Mouse (Mus musculus) neural tube, embryonic 10.5 days (tissue): ENCODE measurements around the gene Klb.

Experiments used
- DNase-seq: peaks from one replicate; pipeline ENCODE4 v3.0.0-alpha.2; 2017; ENCODE audit warnings: low spot score; ENCODE audit errors: extremely low spot score

The Klb gene

GRCm38 (mm10) chr5:65374746-65375145, 26.6 kb downstream of the Klb start:
- no peak for DNase-seq

DNA sequence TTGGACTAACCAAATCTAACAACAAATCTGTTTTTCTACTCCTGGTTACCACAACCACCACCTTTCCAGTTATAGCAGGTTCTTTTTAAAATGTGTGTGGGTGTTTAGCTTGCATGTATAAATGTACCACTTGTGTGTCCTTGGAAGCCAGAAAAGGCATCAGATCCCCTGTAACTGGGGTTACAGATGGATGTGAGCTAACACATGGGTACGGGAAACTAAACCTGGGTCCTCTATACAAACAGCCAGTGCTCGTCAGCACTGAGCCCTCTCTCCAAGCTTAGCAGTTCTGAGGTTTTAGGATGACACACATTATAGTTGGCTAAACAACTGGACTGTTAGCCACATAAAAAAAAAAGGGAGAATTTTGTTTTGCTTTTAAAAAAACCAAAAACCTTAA, 37.6 kb downstream of the Klb start:
- no peak for DNase-seq

- no peak for DNase-seq
Measured at GRCm38 (mm10) chr5:65387008-65387867, 39.1 kb downstream of the Klb start.

- peak; percentile 99 for DNase-seq
Measured at GRCm38 (mm10) chr5:65390648-65391644, 42.8 kb downstream of the Klb start, which contains the start of the genes Rpl9 and Lias. TSS of gene Rpl9 (minus strand) at chr5:65391444. TSS of gene Lias (plus strand) at chr5:65391497.

GRCm38 (mm10) chr5:65391753-65392152, 43.6 kb downstream of the Klb start:
- DNase-seq, result no peak

GRCm38 (mm10) chr5:65394425-65394824, 46.3 kb downstream of the Klb start:
- DNase-seq, result no peak

DNA sequence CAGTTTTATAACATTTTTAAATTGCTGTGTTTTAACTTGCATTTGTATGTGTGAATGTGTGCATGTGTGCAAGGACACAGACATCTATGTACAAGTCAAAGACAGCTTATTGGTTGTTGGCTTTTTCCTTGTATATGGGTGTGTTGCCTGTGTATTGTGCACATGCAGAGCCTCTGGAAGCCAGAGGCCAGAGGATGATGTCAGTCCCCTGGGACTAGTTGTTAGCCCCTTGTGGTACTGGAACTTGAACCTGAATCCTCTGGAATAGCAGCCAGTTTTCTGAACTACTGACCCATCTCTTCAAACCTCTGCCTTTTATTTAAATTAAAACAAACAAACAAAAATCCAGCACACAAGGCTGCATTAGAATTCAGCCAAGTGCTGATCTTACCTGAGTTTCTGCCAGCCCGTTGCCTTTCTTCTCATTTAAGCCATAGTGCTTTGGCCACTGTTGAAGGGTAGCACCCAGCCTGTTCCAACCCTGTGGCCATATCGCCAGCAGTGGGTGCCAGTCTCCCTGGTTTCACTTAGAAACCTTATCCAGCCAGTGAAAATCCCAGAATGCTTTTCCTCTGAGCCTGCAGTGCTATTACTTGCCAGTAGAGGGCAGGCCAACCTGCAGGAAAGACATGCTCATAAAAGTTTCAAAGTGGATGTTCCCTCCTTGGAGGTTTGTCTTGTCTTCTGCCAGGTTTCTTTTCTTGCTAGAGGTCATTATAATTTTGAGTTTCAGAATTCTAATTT, 53.3 kb downstream of the Klb start:
- DNase-seq, result peak; percentile 74

GRCm38 (mm10) chr5:65407989-65408388, 59.9 kb downstream of the Klb start:
- no peak for DNase-seq

DNA sequence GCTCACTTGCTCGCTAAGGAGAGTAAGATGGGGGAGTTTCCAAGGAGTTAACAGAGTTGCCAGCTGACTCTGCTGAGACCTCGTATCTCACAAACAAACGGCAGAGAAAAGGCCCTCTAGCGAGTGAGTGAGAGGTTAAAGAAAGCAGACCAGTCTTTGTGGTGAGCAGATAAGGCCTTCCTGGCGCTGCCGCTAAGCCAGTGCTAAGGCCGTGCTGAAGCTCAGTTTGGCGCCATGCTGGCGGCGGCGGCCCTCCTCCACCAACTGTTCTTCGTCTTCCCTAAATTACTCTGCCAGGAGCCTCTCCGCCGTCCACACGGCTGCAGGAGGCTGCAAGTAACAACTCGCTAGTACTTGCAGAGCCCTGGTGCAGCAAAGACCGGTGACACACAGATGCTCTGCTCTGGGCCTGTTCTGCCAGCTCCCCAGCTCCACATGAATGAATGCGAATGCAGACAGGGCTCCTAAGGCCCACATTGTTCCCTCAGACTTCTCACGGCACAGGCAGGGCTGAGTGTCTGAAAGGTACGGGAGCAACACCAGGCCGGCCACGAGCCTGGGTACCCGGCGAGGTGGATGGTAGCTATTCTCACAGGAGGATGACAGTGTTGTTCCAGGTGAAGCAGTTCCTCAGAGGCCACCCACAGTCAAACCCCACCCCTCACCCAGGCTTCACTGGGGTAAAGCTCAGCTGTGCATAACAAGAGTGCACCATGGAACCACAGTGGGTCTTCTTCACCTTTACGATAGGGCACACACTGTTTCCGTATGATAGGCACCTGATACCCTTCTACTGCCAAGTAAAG, 67.7 kb downstream of the Klb start:
- peak; percentile 63 for DNase-seq

DNA sequence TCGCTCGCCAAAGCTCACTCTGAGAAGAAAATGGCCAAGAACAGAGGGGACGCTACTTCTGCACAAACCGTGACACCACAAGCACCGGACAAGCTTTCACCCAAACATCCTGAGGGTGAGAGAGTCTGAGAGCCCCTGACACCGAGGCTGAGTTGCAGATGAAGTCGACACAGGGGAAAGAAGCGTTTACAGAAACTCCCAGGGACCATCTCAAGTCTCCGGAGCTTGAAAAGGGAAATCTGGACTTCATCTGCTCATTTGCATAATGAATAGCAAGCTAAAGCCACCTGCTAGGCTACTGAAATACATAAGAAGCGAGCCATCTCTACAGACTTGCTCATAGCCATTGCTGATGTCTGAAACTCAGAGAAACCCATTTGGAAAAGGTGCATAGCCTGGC, 71.0 kb downstream of the Klb start:
- DNase-seq, result no peak

DNA sequence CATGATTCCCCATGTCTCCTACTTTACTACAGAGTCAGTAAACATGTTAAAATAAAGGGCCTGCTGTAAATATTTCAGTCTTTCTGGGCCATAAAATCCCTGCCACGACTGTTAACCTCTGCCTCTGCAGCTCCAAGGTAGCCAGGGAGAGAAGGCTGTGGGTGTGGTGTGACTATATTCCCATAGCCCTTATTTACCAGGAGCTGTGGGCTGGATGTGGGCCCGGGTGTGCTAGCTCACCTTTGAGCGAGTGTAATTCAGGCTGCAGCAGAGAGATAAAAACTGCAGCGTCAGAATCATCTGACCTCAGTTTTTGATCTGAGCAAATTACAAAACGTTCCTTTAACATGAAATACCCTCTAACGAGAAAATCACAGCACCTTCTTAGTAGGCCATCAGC, 72.7 kb downstream of the Klb start:
- DNase-seq, result no peak

DNA sequence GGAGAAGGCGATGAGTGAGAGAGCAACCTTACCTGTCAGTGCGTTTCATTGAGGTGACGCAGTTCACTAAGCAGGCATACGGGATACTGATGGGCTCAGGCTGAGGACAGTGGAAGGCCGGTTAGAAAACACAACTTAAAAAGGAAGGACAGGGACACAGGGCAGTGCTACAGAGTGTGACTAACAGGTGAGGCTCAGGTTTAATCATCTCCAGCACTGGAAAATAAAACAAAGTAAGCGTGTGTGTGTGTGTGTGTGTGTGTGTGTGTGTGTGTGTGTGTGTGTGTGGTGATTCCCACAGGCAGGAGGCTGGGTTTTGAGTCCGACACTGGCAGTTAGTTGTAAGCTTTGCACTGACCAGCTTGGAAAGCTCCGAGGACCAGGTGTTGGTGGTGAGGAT, 74.7 kb downstream of the Klb start:
- DNase-seq, result no peak

DNA sequence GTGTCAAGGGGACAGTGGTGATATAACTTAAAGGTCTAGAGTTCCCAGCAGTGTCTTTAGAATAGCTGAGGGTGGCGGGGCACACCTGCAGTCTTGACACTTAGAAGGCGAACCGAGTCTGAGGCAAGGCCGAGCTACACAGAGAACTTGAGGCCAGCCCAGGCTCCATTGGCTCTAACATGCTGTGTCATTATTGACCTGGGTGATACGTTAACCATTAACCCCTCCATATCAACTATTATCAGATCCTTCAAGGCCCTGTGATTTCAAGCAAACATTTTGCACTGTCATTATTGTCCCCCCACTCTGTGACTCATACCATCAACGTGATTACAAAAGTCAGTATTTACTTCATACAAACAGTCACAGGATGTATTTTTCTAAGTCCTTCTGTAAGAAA, 76.1 kb downstream of the Klb start:
- no peak for DNase-seq

GRCm38 (mm10) chr5:65425251-65425650, 77.1 kb downstream of the Klb start:
- no peak for DNase-seq

DNA sequence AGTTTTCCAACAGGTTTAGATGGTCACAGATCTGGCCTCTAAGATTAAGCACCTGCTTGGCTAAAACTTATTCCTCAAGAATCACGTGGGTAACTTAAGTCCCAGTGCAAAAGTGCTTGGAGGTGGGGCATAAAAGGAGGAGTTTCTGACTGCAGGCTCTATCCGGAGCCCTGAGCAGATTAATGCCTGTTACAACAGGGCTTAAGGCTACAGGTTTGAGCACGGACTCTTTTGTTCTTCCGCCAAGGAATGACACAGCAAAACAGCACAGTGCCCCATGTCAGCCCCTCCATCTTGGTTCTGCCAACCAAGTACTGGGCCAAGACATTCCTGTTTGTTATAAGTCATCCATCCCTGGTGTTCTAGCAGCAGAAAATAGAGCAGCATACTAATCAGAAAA, 80.2 kb downstream of the Klb start:
- no peak for DNase-seq

GRCm38 (mm10) chr5:65429441-65429840, 81.3 kb downstream of the Klb start:
- DNase-seq, result no peak
